Mouse (Mus musculus) forebrain, embryonic 11.5 days (tissue): ENCODE measurements around the gene Vsnl1. TPM values are rescaled to one million over a fixed set of nuclear protein-coding genes. Genes with fewer than 3 reads are reported as not detected.

Experiments used
- ATAC-seq: fragments of 200-750 bp; cut with Nextera tagmentation; replicated peaks from 2 replicates; pipeline ENCODE4 v1.8.0; 2017; ENCODE audit warnings: moderate TSS enrichment; ENCODE audit not compliant: low FRiP score
- DNase-seq: peaks from one replicate; pipeline ENCODE4 v3.0.0-alpha.2; 2017; ENCODE audit warnings: low spot score
- H3K27ac ChIP-seq: fragments of 300-500 bp; sonication (generic); 2 replicates; pipeline ENCODE4 v1.5.1; 2014; ENCODE audit warnings: low read depth, low read length
- H3K27me3 ChIP-seq: fragments of 300-500 bp; sonication (generic); 2 replicates; pipeline ENCODE4 v1.6.1; 2014; ENCODE audit warnings: mild to moderate bottlenecking, low read length, mixed read lengths; ENCODE audit not compliant: control insufficient read depth, insufficient read depth
- H3K36me3 ChIP-seq: fragments of 300-500 bp; sonication (generic); 2 replicates; pipeline ENCODE4 v1.6.1; 2014; ENCODE audit warnings: mild to moderate bottlenecking, low read length, moderate library complexity, mixed read lengths; ENCODE audit not compliant: control insufficient read depth, insufficient read depth
- H3K4me1 ChIP-seq: fragments of 300-500 bp; sonication (generic); replicated peaks from 2 replicates; pipeline ENCODE4 v1.6.1; 2014; ENCODE audit warnings: low read length, mixed read lengths; ENCODE audit not compliant: control insufficient read depth, insufficient read depth
- H3K4me2 ChIP-seq: fragments of 300-500 bp; sonication (generic); 2 replicates; pipeline ENCODE4 v1.6.1; 2014; ENCODE audit warnings: low read depth, mild to moderate bottlenecking, low read length, moderate library complexity, mixed read lengths; ENCODE audit not compliant: severe bottlenecking
- H3K4me3 ChIP-seq: fragments of 300-500 bp; sonication (generic); 2 replicates; pipeline ENCODE4 v1.5.1; 2014; ENCODE audit warnings: low read depth, low read length
- H3K9ac ChIP-seq: fragments of 300-500 bp; sonication (generic); 2 replicates; pipeline ENCODE4 v1.6.1; 2014; ENCODE audit warnings: low read length
- H3K9me3 ChIP-seq: fragments of 300-500 bp; sonication (generic); 2 replicates; pipeline ENCODE4 v1.6.1; 2016; ENCODE audit warnings: low read length, mixed read lengths; ENCODE audit not compliant: control insufficient read depth
- WGBS: fragments of 180-500 bp; shearing (Covaris S2); extraction: QIAGEN DNeasy Blood & Tissue Kit; methylation state at CpG from one replicate; pipeline ENCODE4 v1.1.7; 2014; 5-methylcytosine and 5-hydroxymethylcytosine counted together
- polyA plus RNA-seq: library from polyadenylated mRNA; unstranded; fragments of >200 nt; fragmentation: Nextera tagmentation; extraction: Ambion mirVana; gene quantifications from 2 replicates; pipeline ENCODE4 v1.2.1, GENCODE M21; 2014

Gene Vsnl1
- polyA plus RNA-seq, 1 experiment from 2014 or later = 0.99 TPM

GRCm38 (mm10) chr12:11324480-11324879 is 111.9 kb downstream of the Vsnl1 start:
- Histone ChIP-seq H3K36me3 (no peaks in the 10 kb centered on the region), H3K9ac (no peak overlapping the region), H3K4me3 (no peak overlapping the region), H3K9me3 (no peaks in the 10 kb centered on the region), H3K27me3 (no peaks in the 10 kb centered on the region), H3K4me1 (no peaks in the 10 kb centered on the region), H3K27ac (no peak overlapping the region), H3K4me2 (no peak overlapping the region)
- WGBS = 54% methylated on average over 4 of the region's 4 CpGs
- DNase-seq = no peak
- ATAC-seq = no peak

GRCm38 (mm10) chr12:11317671-11318070 is 118.7 kb downstream of the Vsnl1 start:
- H3K4me2 ChIP-seq = no peak overlapping the region
- no peak overlapping the region for H3K4me3 ChIP-seq
- no peak overlapping the region for H3K27ac ChIP-seq
- ATAC-seq (no peak), DNase-seq (no peak)
- no peaks in the 10 kb centered on the region for H3K4me1 ChIP-seq
- H3K36me3 ChIP-seq = peaks cover 3% of the 10 kb centered on the region; the same call in 1 of the 2 replicates
- WGBS = 71% methylated on average over 6 of the region's 6 CpGs
- no peaks in the 10 kb centered on the region for H3K27me3 ChIP-seq
- no peak overlapping the region for H3K9ac ChIP-seq
- no peaks in the 10 kb centered on the region for H3K9me3 ChIP-seq

- WGBS = 97% methylated on average over 1 of the region's 1 CpGs
- no peak overlapping the region for H3K4me3 ChIP-seq
- no peak overlapping the region for H3K27ac ChIP-seq
- H3K9ac ChIP-seq = no peak overlapping the region
- H3K36me3 ChIP-seq = peaks cover 3% of the 10 kb centered on the region; the same call in 1 of the 2 replicates
- no peaks in the 10 kb centered on the region for H3K9me3 ChIP-seq
- H3K27me3 ChIP-seq = no peaks in the 10 kb centered on the region
- no peak for DNase-seq
- ATAC-seq = no peak
- H3K4me1 ChIP-seq = no peaks in the 10 kb centered on the region
- no peak overlapping the region for H3K4me2 ChIP-seq
Observed at GRCm38 (mm10) chr12:11313840-11314239, 122.6 kb downstream of the Vsnl1 start.

DNA sequence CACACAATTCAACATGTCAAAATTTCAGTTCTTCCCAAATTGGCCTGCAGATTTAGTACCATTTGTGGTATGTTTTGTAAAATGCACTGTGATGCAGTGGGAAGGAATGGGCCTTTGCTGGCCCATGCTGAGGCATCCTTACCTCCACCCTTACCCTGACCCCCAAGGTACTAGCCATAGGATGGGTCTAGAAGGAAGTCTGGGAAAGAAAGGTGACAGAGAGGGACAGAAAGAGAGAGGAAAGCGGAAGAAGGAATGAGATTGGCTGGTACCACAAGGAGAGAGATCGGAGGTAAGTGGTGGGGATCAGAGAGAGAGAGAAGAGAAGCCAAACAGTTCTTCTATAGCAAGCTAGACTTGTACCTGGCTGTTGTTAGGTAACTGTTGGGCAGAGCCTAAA is 125.3 kb downstream of the Vsnl1 start:
- H3K4me1 ChIP-seq = no peaks in the 10 kb centered on the region
- WGBS = 98% methylated on average over 2 of the region's 2 CpGs
- DNase-seq (no peak), ATAC-seq (no peak)
- H3K27me3 ChIP-seq = no peaks in the 10 kb centered on the region
- no peak overlapping the region for H3K4me3 ChIP-seq
- H3K36me3 ChIP-seq = peaks cover 3% of the 10 kb centered on the region; the same call in 1 of the 2 replicates
- no peaks in the 10 kb centered on the region for H3K9me3 ChIP-seq
- no peak overlapping the region for H3K9ac ChIP-seq
- H3K27ac ChIP-seq = no peak overlapping the region
- no peak overlapping the region for H3K4me2 ChIP-seq

DNA sequence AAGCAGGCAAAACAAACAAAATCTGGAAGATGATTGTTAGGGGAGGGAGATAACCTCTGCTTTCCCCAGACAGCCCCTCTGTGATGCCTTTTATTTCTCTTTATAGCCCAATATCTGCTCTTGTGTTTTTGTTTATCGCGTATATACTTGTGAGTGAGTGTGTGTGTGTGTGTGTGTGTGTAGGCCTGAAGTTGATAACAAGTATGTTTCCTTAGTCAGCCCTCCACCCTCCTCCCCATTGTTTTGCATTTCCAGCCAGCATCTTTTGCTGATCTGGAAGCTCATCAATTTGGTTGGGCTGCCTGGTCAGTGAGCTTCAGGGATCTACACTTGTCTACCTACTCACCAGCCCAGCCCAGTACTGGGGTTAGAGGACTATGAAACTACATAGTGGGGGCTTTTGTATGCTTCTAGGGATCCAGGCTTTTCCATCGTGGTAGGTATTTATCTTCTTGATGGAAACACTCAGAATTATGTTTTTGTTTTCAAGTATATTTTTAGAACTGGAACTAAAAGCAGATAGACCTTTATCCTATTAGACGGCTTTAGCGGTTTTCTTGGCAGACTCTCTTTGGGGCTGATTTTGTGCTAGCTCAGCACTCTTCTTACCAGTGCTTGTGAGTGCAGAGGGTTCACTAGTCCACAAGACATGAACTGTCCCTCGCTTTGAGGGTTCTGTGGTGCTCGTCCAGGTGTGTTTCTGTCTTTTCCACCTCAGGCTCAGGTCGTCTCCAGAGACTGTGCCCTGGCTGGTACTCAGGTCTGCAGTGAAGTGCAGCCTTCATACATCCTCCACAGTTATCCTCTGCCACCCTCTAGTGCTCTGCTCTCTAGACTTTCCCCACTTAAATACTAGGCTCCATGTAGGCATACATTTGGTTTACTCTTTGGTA is 129.4 kb downstream of the Vsnl1 start:
- H3K36me3 ChIP-seq = peaks cover 6% of the 10 kb centered on the region; the same call in 1 of the 2 replicates
- H3K4me1 ChIP-seq = no peaks in the 10 kb centered on the region
- H3K4me2 ChIP-seq = no peak overlapping the region
- DNase-seq = no peak
- WGBS = 92% methylated on average over 8 of the region's 8 CpGs
- no peak overlapping the region for H3K4me3 ChIP-seq
- H3K9me3 ChIP-seq = no peaks in the 10 kb centered on the region
- H3K27me3 ChIP-seq = no peaks in the 10 kb centered on the region
- no peak for ATAC-seq
- no peak overlapping the region for H3K27ac ChIP-seq
- no peak overlapping the region for H3K9ac ChIP-seq

GRCm38 (mm10) chr12:11300858-11301257 is 135.6 kb downstream of the Vsnl1 start:
- DNase-seq (no peak), ATAC-seq (no peak)
- H3K9ac ChIP-seq = no peak overlapping the region
- 100% methylated on average over 1 of the region's 1 CpGs for WGBS
- peaks cover 11% of the 10 kb centered on the region; the same call in 1 of the 2 replicates for H3K36me3 ChIP-seq
- no peaks in the 10 kb centered on the region for H3K4me1 ChIP-seq
- H3K4me3 ChIP-seq = no peak overlapping the region
- no peak overlapping the region for H3K4me2 ChIP-seq
- H3K27ac ChIP-seq = no peak overlapping the region
- no peaks in the 10 kb centered on the region for H3K27me3 ChIP-seq
- H3K9me3 ChIP-seq = no peaks in the 10 kb centered on the region

DNA sequence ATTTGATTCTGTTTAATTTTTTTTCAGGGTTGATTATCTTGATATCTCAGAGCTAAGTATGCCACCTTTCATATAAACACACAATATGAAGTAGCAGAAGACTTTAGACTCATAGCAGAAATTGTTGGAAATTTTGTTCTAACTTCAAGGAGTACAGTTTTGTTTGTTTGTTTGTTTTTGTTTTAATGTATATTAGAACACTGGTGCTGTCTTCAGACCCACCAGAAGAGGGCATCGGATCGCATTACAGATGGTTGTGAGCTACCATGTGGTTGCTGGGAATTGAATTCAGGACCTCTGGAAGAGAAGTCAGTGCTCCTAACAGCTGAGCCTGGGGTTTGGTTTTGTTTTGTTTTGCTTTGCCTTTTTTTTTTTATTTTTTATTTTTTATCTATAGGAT is 150.0 kb downstream of the Vsnl1 start:
- no peak for DNase-seq
- Histone ChIP-seq H3K27me3 (no peaks in the 10 kb centered on the region), H3K36me3 (peaks cover 3% of the 10 kb centered on the region), H3K4me2 (no peak overlapping the region), H3K4me1 (no peaks in the 10 kb centered on the region), H3K9me3 (no peaks in the 10 kb centered on the region), H3K27ac (no peak overlapping the region), H3K4me3 (no peak overlapping the region), H3K9ac (no peak overlapping the region)
- no peak for ATAC-seq
- 93% methylated on average over 2 of the region's 2 CpGs for WGBS

DNA sequence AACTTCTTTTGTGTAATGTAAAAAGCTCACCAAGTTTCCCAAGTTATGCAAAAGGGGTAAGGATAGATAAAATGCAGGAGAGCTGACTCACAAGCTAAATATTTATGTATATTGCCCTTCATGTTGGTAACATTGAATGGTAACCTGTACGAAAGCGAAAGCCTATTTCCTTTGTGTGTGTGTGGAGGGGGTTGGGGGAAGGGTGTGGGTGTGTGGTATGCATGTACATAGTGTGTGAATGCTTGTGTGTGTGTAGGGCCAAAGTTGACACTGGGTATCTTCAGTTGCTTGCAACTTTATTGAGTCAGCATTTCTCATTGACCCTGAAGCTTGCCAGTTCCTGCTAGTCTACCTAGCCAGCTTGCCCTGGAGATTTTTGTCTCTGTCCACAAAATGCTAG is 154.8 kb downstream of the Vsnl1 start:
- ATAC-seq (no peak), DNase-seq (no peak)
- no peaks in the 10 kb centered on the region for H3K27me3 ChIP-seq
- no peak overlapping the region for H3K4me3 ChIP-seq
- no peak overlapping the region for H3K4me2 ChIP-seq
- H3K27ac ChIP-seq = no peak overlapping the region
- no peak overlapping the region for H3K9ac ChIP-seq
- WGBS = 91% methylated on average over 2 of the region's 2 CpGs
- H3K9me3 ChIP-seq = no peaks in the 10 kb centered on the region
- no peaks in the 10 kb centered on the region for H3K4me1 ChIP-seq
- peaks cover 7% of the 10 kb centered on the region for H3K36me3 ChIP-seq

DNA sequence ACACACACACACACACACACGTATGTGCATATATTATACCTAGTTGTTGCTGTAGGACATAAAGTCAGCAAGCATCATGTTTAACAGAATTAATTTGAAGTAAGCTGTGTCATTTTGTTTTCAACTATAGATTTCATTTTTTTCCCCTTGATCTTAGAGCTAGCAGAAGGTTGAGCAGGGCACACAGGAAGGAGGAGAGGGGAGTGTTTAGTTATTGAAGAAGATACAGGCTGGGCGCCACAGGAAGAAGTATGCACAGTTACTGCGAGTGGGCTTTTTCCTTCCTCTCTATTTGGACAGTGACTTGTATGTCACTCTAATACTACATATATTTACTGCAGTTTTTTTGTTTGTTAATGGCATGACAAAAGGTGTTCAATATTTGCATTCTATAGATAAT is 156.5 kb downstream of the Vsnl1 start:
- peaks cover 4% of the 10 kb centered on the region; the same call in 1 of the 2 replicates for H3K36me3 ChIP-seq
- no peak overlapping the region for H3K9ac ChIP-seq
- 93% methylated on average over 3 of the region's 3 CpGs for WGBS
- ATAC-seq (no peak), DNase-seq (no peak)
- H3K4me2 ChIP-seq = no peak overlapping the region
- H3K4me3 ChIP-seq = no peak overlapping the region
- no peak overlapping the region for H3K27ac ChIP-seq
- no peaks in the 10 kb centered on the region for H3K4me1 ChIP-seq
- H3K27me3 ChIP-seq = no peaks in the 10 kb centered on the region
- no peaks in the 10 kb centered on the region for H3K9me3 ChIP-seq
